Mouse (Mus musculus): ENCODE data around the gene Fam98c.
"Not testable (repeated sequence)": the region's sequence is repeated elsewhere in the genome, so short reads cannot be mapped to it uniquely, and the experiment has no call there.

Gene Fam98c

GRCm38 (mm10) chr7:29155838-29156782 lies at the start of gene Fam98c:
TSS of gene Fam98c (minus strand) at chr7:29156234.
- peak; percentile 93 for DNase-seq (ENCODE audit: low read depth, low spot score)

DNA sequence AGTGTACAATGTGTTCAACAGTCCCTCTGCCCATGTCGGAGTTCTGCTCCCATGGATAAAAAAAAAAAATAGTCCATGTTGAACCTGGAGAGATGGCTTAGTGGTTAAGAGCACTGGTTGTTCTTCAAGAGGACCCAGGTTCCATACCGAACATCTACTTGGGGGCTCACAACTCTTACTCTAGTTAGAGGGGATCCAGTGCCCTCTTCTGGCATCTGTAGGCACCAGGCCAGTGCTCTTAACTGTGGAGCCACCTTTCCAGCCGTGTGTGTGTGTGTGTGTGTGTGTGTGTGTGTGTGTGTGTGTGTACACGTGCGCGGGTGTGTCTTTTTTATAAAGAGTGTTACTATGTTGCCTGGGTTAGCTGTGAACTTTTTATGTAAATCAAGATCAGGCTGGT lies 46.5 kb upstream of the Fam98c start:
- DNase-seq (ENCODE audit: low read depth, low spot score): no peak

DNA sequence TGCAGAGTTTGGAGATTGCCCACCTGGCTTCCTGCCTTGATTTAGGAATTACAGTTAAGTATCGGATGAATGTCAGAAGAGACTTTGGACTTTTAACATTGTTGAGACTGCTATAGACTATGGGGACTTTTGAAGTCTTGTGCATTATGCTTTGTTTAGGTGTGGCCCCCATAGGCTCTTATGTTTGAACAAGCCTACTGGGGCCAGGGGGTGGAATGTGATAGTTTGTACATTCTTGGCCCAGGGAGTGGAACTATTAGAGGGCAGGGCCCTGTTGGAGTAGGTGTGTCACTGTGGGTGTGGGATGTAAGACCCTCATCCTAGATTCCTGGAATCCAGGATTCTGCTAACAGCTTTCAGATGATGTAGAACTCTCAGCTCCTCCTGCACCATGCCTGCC lies 38.2 kb upstream of the Fam98c start:
- DNase-seq (ENCODE audit: low read depth, low spot score): peak; percentile 64

GRCm38 (mm10) chr7:29181323-29181722 lies 25.3 kb upstream of the Fam98c start:
- not testable (repeated sequence) for DNase-seq (ENCODE audit: low read depth, low spot score)

GRCm38 (mm10) chr7:29180854-29181236 lies 24.8 kb upstream of the Fam98c start:
- DNase-seq (ENCODE audit: low read depth, low spot score): no peak

DNA sequence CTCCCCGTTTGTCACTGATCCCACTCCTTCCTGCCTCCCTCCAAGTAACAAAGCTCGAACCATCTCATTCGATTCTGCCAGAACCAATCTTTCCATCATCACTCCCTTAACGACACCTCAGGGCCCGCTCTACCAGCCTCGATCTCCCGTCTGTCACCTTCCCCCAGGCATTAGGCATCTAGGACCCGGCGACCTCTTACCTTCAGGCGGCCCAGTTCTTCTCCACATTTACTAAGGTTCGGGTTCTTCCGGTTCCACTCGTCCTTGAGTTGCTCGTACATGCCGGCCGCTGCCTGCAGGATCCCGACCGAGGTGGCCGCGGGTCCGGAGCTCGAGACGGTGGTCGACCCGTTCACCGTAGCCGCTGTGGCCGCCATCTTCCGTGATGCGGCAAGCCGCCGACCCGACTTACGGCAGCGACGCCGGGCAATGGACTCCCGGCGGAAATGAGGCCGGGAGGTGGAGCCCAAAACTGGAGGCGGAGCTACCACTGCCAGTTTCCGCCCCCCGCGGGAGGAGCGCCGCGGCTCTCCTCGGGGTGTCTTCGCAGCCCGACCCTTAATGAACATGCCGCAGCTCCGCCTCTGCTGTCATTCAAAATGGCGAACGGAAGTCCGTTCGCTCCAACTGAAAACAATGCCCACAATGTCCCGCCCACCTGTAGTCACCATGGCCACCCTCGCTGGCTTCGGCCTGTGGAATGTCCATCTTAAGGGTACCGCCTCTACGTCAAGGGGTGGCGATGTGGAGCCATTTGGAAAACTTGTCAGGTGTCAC lies 24.2 kb upstream of the Fam98c start, which contains the start of gene Psmd8:
TSS of gene Psmd8 (minus strand) at position 625 of the 777 bp plus-strand sequence.
- peak; percentile 99 for DNase-seq (ENCODE audit: low read depth, low spot score)

GRCm38 (mm10) chr7:29179323-29179722 lies 23.3 kb upstream of the Fam98c start:
- no peak for DNase-seq (ENCODE audit: low read depth, low spot score)

- peak; percentile 57 for DNase-seq (ENCODE audit: low read depth, low spot score)
These were observed 22.1 kb upstream of the Fam98c start for GRCm38 (mm10) chr7:29178106-29178505.

DNA sequence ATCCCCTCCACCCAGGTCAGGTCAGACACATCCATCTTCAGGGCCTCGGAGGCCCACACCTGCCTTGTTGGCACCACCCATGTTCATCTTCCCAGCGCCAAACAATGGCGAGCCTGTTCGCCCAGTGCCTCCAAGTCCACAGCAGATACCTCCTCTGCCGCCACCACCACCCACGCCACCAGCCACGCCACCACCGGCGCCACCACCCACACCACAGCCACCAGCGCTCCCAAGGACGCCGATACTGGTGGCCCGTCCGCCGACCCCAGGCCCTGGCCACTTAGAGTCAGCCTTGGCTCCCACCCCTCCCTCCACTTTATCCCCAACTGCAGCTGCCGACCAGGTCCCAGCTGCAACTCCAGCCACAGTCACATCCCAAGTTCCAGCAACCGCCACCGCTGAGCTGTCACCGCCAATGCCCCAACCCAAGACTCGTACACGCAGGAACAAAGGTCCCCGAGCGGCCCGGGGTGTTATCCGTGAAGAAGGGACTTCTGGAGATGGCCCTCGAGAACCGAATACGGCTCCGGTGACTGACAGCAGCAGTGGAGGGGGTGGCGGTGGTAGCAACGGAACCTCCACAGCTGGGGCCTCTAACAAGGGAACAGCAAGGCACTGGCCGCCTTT lies 16.5 kb upstream of the Fam98c start:
- DNase-seq (ENCODE audit: low read depth, low spot score): no peak

GRCm38 (mm10) chr7:29171562-29172097 lies 15.6 kb upstream of the Fam98c start:
- no peak for DNase-seq (ENCODE audit: low read depth, low spot score)

DNA sequence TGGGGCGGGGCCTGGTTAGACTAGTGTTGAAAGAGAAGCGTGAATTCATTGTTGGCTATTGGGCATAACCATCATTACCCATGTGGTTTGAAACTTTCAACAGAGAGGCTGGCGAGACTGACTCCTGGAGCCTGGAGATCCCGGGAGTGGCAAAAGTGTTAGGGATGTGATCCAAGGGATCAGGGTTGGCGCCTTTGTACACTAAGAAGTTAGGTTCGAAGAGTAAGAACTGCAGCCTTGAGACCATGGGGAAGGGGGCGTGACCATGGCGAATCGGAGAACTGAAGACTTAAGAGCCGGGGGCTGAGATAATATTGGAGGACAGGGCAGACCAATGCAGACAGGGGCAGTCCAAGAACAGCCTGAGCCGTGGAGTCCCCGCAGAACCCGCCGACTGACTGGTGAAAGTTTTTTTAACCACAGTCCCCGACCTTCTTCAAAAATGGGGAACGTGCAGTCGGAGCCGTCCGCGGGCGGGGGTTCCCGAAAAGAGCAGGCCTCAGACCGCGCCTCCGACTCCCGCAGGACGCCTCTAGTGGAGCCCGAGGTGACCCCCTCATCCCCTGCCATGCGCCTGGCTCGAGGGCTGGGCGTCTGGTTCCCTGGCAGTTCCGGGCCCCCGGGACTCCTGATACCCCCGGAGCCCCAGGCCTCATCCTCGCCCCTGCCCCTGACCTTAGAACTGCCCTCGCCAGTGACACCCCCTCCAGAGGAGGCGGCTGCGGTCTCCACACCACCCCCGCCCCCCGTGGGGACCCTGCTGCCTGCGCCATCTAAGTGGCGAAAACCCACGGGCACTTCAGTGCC lies 14.9 kb upstream of the Fam98c start:
- DNase-seq (ENCODE audit: low read depth, low spot score): no peak

DNA sequence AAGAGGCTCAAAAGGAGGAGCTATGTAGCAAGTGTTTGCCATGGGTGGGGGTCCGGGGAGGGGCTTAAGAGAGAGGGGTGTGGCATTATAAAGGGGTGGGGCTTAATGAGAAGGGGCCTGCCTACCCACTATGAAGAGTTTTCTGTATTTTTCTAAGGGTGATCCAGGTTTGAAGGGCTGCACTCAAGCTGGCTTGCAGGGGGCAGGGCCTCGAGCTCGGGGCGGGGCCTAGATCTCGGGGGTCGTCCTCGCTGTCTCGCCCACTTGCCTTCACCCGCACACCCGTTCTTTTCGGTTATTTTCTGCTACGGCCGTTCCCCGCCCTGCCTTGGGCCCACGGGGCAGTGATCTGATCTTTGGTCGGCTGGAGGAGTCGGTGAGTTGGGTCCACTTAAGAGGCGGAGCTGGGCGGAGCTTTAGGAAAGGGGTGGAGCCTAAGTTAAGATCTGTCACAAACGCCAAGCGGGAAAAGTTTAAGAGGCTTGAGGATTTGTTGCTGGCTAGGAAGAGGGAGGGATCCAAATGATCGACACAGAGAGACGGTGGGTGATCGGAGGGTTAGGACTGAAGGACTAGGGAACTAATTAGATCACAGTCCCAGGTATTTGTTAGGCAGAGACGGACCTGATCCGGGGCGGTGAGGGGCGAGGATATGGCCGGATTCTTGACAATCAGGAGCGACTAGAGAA lies 14.2 kb upstream of the Fam98c start, which contains the start of the genes Ggn and Spred3:
TSS of gene Ggn (plus strand) at position 145 of the 689 bp plus-strand sequence.
TSS of gene Spred3 (minus strand) at position 346 of the 689 bp plus-strand sequence.
- DNase-seq (ENCODE audit: low read depth, low spot score): peak; percentile 92

GRCm38 (mm10) chr7:29169231-29170065 lies 13.4 kb upstream of the Fam98c start:
- peak; percentile 97 for DNase-seq (ENCODE audit: low read depth, low spot score)

GRCm38 (mm10) chr7:29168791-29169230 lies 12.8 kb upstream of the Fam98c start:
- DNase-seq (ENCODE audit: low read depth, low spot score): peak; percentile 52

DNA sequence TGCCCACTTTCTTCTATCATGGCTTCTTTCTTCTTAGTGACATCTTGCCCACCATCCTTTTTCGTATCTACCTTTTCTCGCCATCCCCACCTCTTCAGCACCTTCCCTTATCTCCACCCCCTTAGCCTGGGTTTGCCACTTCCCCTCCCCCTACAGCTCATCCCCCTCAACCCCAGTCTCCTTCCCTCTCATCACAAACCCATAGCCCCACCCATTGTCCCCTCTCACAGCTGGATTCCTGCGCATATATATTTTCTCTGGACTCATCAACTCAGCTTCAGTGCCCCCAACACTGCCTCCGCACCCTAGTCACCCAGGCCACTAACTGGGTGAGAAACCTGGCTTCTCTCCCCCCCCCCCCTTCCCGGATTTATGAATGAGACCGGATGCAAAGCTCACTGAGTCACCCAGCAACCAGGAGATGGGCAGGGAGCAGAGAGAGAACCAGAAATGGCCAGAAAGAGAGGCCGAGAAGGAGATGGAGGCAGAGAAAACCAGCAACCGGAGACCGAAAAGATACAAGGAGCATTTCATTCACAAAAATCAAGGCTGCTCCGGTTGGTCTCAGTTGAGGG lies 12.2 kb upstream of the Fam98c start:
- DNase-seq (ENCODE audit: low read depth, low spot score): peak; percentile 52

- DNase-seq (ENCODE audit: low read depth, low spot score): no peak
These were observed 11.6 kb upstream of the Fam98c start for GRCm38 (mm10) chr7:29167656-29168055.

DNA sequence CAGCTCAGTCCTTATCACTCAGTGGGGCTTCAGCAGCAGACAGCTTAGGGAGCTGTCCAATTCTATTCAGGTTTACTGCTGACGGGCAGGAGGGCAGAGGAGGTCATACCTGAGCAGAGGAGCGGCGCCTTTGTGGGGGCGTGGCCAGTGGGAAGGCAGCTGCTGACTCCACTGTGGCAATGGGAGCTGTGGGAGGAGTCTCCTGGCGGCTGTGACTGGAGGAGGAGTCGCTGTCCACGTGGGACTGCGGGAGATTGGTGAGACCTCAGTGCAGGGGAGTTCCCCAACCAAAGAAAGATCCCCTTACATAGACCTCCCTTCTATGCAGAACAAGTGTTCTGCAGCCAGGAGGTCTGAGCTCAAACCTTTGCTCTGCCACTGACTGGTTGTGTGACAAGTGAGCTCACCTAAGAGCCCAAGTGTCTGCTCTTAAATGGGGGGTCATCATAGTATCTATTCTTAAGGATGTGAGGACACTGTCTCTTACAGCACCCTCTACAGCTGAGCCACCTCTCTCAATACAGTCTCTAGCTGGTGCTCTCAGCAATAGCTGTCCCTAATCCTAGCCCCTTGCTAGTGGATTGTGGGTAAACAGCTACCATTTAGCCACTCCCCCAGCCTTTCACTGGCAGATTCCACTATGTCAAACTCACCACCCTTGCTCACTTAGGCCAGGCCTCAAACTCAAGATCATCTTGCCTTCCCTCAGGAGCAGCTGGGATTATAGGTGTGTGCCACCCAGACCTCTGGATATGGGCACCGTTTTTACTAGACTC lies 6.9 kb upstream of the Fam98c start:
- peak; percentile 99 for DNase-seq (ENCODE audit: low read depth, low spot score)

GRCm38 (mm10) chr7:29162294-29162693 lies 6.3 kb upstream of the Fam98c start:
- no peak for DNase-seq (ENCODE audit: low read depth, low spot score)

Measured in R1 (cell line).